Mouse (Mus musculus) spleen, postnatal 14 days (tissue): ENCODE measurements around the gene Fam213a.
"Not testable (repeated sequence)": the region's sequence is repeated elsewhere in the genome, so short reads cannot be mapped to it uniquely, and the experiment has no call there.

ENCODE experiments used
- DNase-seq, 2 experiments: peaks; one replicate each; pipeline ENCODE4 v3.0.0; 2021 to 2022; ENCODE audit warnings: low spot score in 2 of 2

The Fam213a gene

GRCm38 (mm10) chr14:41013630-41014613, at the start of gene Fam213a:
TSS of gene Fam213a (minus strand) at chr14:41013788.
- peak; percentile 77 to 84 for DNase-seq

- not testable (repeated sequence) for DNase-seq
Measured at GRCm38 (mm10) chr14:41053190-41053589, 39.6 kb upstream of the Fam213a start.

GRCm38 (mm10) chr14:41052481-41052880, 38.9 kb upstream of the Fam213a start:
- no peak for DNase-seq

GRCm38 (mm10) chr14:41050471-41050870, 36.9 kb upstream of the Fam213a start:
- DNase-seq = no peak

GRCm38 (mm10) chr14:41047402-41047801, 33.8 kb upstream of the Fam213a start:
- no peak for DNase-seq

GRCm38 (mm10) chr14:41035146-41035798, 21.7 kb upstream of the Fam213a start:
- peak; percentile 31 to 53 for DNase-seq

- DNase-seq = peak; percentile 41 to 61
Measured at GRCm38 (mm10) chr14:41033135-41034110, 19.8 kb upstream of the Fam213a start.

- no peak for DNase-seq
Measured at GRCm38 (mm10) chr14:41030989-41031513, 17.5 kb upstream of the Fam213a start.

- DNase-seq = no peak
Measured at GRCm38 (mm10) chr14:41029303-41029702, 15.7 kb upstream of the Fam213a start.

- DNase-seq = no peak
Measured at GRCm38 (mm10) chr14:41025594-41026284, 12.2 kb upstream of the Fam213a start.

GRCm38 (mm10) chr14:41025087-41025486, 11.5 kb upstream of the Fam213a start:
- DNase-seq = no peak

- no peak for DNase-seq
Measured at GRCm38 (mm10) chr14:41021246-41021645, 7.7 kb upstream of the Fam213a start.

- DNase-seq = no peak
Measured at GRCm38 (mm10) chr14:41017460-41017859, 3.9 kb upstream of the Fam213a start.

- no peak for DNase-seq
Measured at GRCm38 (mm10) chr14:41014701-41015240, 1.2 kb upstream of the Fam213a start.

- DNase-seq = no peak
Measured at GRCm38 (mm10) chr14:41013143-41013542, 445 bp downstream of the Fam213a start.

GRCm38 (mm10) chr14:41011916-41012315, 1.7 kb downstream of the Fam213a start:
- no peak for DNase-seq

GRCm38 (mm10) chr14:41008138-41008537, 5.5 kb downstream of the Fam213a start:
- DNase-seq = peak in 1 of 2 experiments; percentile 13

GRCm38 (mm10) chr14:41007641-41008040, 5.9 kb downstream of the Fam213a start:
- DNase-seq = no peak

- peak; percentile 16 to 39 for DNase-seq
Measured at GRCm38 (mm10) chr14:41006899-41007298, 6.7 kb downstream of the Fam213a start.

- no peak for DNase-seq
Measured at GRCm38 (mm10) chr14:41006263-41006662, 7.3 kb downstream of the Fam213a start.
